Mouse (Mus musculus) left cerebral cortex, postnatal 36 days (tissue): ENCODE measurements around the gene Hipk3. TPM values are rescaled to one million over a fixed set of nuclear protein-coding genes. Genes with fewer than 3 reads are reported as not detected.

Experiments used
- DNase-seq, 2 experiments: peaks; one replicate each; pipeline ENCODE4 v3.0.0; 2021 to 2022; ENCODE audit warnings: low spot score in 2 of 2, mixed read lengths in 1 of 2
- intact Hi-C: fragments of 180-260 bp; cut with DNase I; formaldehyde crosslinking; loops from one replicate; pipeline ENCODE4 v1.15.1; 2025
- microRNA-seq: library from miRNA; unstranded; fragments of <30 nt; microRNA quantifications from one replicate; pipeline ENCODE4 v1.2.0, GENCODE M21; 2022
- total RNA-seq, 2 experiments: library from RNA; stranded (reverse); gene quantifications; 2 replicates each; pipeline ENCODE4 v1.2.3; 2021

Hipk3 gene
- total RNA-seq, 2 experiments from 2014 or later = 88.0 to 94.2 TPM

- intact Hi-C loops = no loop called here
- DNase-seq = no peak
Measured at GRCm38 (mm10) chr2:104382813-104383212, 111.4 kb downstream of the Hipk3 start.

GRCm38 (mm10) chr2:104379304-104379703, 114.9 kb downstream of the Hipk3 start:
- intact Hi-C loops = no loop called here
- no peak for DNase-seq

GRCm38 (mm10) chr2:104378791-104379190, 115.5 kb downstream of the Hipk3 start:
- DNase-seq = no peak
- intact Hi-C loops = no loop called here

GRCm38 (mm10) chr2:104377990-104378389, 116.3 kb downstream of the Hipk3 start:
- DNase-seq = no peak
- intact Hi-C loops = no loop called here

Small RNA genes within 50 kb of the gene (microRNA-seq; reads per million reads assigned to microRNA genes)
- gene Mir1902 = not detected

Other genes with a start within 250 kb of the Hipk3 start
- gene D430041D05Rik, start 83.4 kb downstream of the Hipk3 start, total RNA-seq = 100 to 1,000 TPM; 120 to 121 TPM
- 10 to 100 TPM; 33.4 to 53.1 TPM for gene Cstf3, start 96.1 kb upstream of the Hipk3 start, total RNA-seq
- gene Tcp11l1, start 217.7 kb upstream of the Hipk3 start, total RNA-seq = 10 to 100 TPM; 38.5 to 40.7 TPM
- not detected for gene Pin1rt1, start 221.9 kb upstream of the Hipk3 start, total RNA-seq
- gene Depdc7, start 248.4 kb upstream of the Hipk3 start, total RNA-seq = 1 to 10 TPM in 1 of 2 experiments, under 1 TPM in 1; 0.96 to 1.7 TPM